Mouse (Mus musculus): ENCODE data around the gene Fam234b.

DNA sequence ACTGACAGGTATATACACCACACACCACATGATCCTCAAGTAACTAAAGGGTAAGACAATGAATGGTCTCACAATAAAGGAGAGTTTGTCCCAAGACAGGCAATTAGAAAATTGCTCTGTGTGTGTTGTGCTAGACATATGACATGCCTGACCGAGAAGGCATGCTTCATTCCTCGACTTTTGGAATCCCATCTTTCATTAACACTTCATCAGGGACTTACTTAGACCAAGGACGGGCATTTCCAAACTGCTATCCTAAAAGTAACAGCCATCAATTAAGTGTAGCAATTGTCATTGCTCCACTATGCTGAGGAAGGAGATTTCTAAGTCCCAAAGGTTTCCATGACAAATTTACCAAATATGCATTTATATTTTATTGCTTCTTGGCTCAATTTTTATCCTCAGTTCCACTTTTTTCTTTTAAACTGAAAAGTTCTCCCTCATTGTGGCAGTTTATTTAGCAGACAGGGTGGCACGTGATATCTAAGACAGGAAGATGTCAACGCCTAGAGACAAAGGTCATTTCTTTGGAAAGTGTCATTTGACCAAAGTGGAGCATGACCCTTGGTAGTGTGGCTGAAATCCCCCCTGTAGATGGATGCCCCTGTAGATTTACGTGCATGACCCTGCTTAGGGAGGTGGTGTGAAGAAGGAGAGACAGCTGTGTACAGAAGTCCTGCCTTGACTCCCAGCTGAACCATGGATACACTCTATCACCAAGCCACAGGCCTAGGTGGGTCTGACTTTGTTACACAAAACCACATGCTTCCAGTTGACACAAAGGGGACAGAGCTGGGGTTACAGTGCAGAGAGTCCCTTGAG, 78.9 kb downstream of the Fam234b start:
- no peak for TF ChIP-seq GATA1 (IDR thresholded peaks at IDR 0.05; ENCODE audit: borderline replicate concordance, low read length)
- no peak for TF ChIP-seq FLI1 (IDR thresholded peaks at IDR 0.05; ENCODE audit: low read length)
